Mouse (Mus musculus): ENCODE results near the gene Phf21b. TPM values are rescaled to one million over a fixed set of nuclear protein-coding genes. Genes with fewer than 3 reads are reported as not detected.

The Phf21b gene
- polyA plus RNA-seq, 1 experiment = 0.18 TPM

GRCm38 (mm10) chr15:84853261-84854137 lies 2.4 kb downstream of the Phf21b start:
- no peaks in the 10 kb centered on the region for H3K36me3 ChIP-seq (ENCODE audit: control insufficient read depth, insufficient read depth)
- TF ChIP-seq MYOD1 (IDR thresholded peaks at IDR 0.05; ENCODE audit: control insufficient read depth in 1 of 3, insufficient read length in 2 of 3, low read depth in 2 of 3) = no peak
- no peak for TF ChIP-seq MAX (IDR thresholded peaks at IDR 0.05; ENCODE audit: low read depth)
- TF ChIP-seq REST (IDR thresholded peaks at IDR 0.05; ENCODE audit: insufficient read depth, insufficient read length) = peak; percentile 78
- no peak for TF ChIP-seq USF1 (IDR thresholded peaks at IDR 0.05; ENCODE audit: low read depth)
- no peak for TF ChIP-seq SRF (IDR thresholded peaks at IDR 0.05; ENCODE audit: control insufficient read depth, insufficient read length, low read depth)
- TF ChIP-seq POLR2AphosphoS2 (IDR thresholded peaks at IDR 0.05; ENCODE audit: insufficient read length, low read depth) = no peak
- no peak for TF ChIP-seq CEBPB (IDR thresholded peaks at IDR 0.05; ENCODE audit: insufficient read depth, poor library complexity, severe bottlenecking)
- no peak for TF ChIP-seq TCF12 (IDR thresholded peaks at IDR 0.05; ENCODE audit: insufficient read depth, poor library complexity, severe bottlenecking)
- no peak for TF ChIP-seq POLR2A (IDR thresholded peaks at IDR 0.05; ENCODE audit: insufficient read length, low read depth)
- no peaks in the 10 kb centered on the region for H3K79me2 ChIP-seq (ENCODE audit: control insufficient read depth, insufficient read depth)
- H3K27me3 ChIP-seq (ENCODE audit: control insufficient read depth, insufficient read depth, insufficient read length) = peaks cover 65% of the 10 kb centered on the region
- no peak overlapping the region for H3ac ChIP-seq (ENCODE audit: control insufficient read depth, insufficient read length)
- peak overlapping the region; percentile 33 for H3K4me3 ChIP-seq
- peak overlapping the region; percentile 100 for H3K4me2 ChIP-seq (ENCODE audit: low read depth)

DNA sequence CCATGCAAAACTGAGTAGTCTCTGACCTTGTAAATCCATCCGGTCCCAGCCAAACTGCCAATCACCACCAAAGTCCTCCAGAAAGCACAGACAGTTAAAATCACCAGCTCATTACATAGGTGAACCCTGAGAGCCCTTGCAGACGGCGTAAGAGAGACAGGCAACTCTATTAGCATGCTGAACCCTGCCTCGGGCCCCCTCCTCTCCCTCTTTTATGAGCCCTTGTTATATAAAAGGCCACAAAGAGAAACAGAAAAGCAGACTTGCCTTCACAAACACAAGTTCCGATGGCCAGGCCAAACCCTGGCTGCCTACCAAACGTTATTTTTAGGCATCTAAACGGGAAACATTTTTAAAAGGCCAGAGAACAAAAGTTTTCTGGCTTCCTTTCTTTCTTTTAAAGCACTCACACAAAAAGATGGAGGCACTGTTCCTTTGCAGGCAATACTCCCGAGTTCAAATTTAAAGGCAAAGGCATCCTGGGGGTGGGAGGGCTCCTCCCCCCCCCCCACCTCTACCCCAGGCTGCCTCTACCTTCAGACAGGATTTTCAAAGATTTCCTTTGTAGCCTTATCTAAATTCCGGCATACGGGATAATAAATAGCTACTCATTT lies 3.3 kb downstream of the Phf21b start:
- TF ChIP-seq MAX (IDR thresholded peaks at IDR 0.05; ENCODE audit: low read depth) = no peak
- no peak for TF ChIP-seq E2F4 (IDR thresholded peaks at IDR 0.05; ENCODE audit: insufficient read depth)
- no peak for TF ChIP-seq POLR2A (IDR thresholded peaks at IDR 0.05; ENCODE audit: insufficient read length, low read depth)
- TF ChIP-seq POLR2AphosphoS2 (IDR thresholded peaks at IDR 0.05; ENCODE audit: insufficient read length, low read depth) = no peak
- no peak for TF ChIP-seq REST (IDR thresholded peaks at IDR 0.05; ENCODE audit: insufficient read depth, insufficient read length)
- no peak for TF ChIP-seq MYOD1 (IDR thresholded peaks at IDR 0.05; ENCODE audit: control insufficient read depth in 1 of 3, insufficient read length in 2 of 3, low read depth in 2 of 3)
- TF ChIP-seq CEBPB (IDR thresholded peaks at IDR 0.05; ENCODE audit: insufficient read depth, poor library complexity, severe bottlenecking) = no peak
- no peak for TF ChIP-seq TCF12 (IDR thresholded peaks at IDR 0.05; ENCODE audit: insufficient read depth, poor library complexity, severe bottlenecking)
- no peak for TF ChIP-seq TCF3 (IDR thresholded peaks at IDR 0.05; ENCODE audit: insufficient read length, low read depth)
- TF ChIP-seq USF1 (IDR thresholded peaks at IDR 0.05; ENCODE audit: low read depth) = no peak
- no peak for TF ChIP-seq MYOG (IDR thresholded peaks at IDR 0.05; ENCODE audit: control insufficient read depth in 1 of 3, insufficient read depth in 1 of 3, insufficient read length in 2 of 3, low read depth in 2 of 3)
- TF ChIP-seq SRF (IDR thresholded peaks at IDR 0.05; ENCODE audit: control insufficient read depth, insufficient read length, low read depth) = no peak
- Histone ChIP-seq H3K79me2 (ENCODE audit: control insufficient read depth, insufficient read depth) (no peaks in the 10 kb centered on the region), H3K4me3 (no peak overlapping the region), H3K36me3 (ENCODE audit: control insufficient read depth, insufficient read depth) (no peaks in the 10 kb centered on the region), H3ac (ENCODE audit: control insufficient read depth, insufficient read length) (no peak overlapping the region), H3K27me3 (ENCODE audit: control insufficient read depth, insufficient read depth, insufficient read length) (peaks cover 66% of the 10 kb centered on the region), H3K4me2 (ENCODE audit: low read depth) (peak overlapping the region; percentile 100)

GRCm38 (mm10) chr15:84850321-84850720 lies 5.5 kb downstream of the Phf21b start:
- Histone ChIP-seq H3K36me3 (ENCODE audit: control insufficient read depth, insufficient read depth) (no peaks in the 10 kb centered on the region), H3K79me2 (ENCODE audit: control insufficient read depth, insufficient read depth) (no peaks in the 10 kb centered on the region), H3K27me3 (ENCODE audit: control insufficient read depth, insufficient read depth, insufficient read length) (peaks cover 64% of the 10 kb centered on the region), H3K4me2 (ENCODE audit: low read depth) (no peak overlapping the region), H3ac (ENCODE audit: control insufficient read depth, insufficient read length) (no peak overlapping the region), H3K4me3 (no peak overlapping the region)
- no peak for TF ChIP-seq POLR2A (IDR thresholded peaks at IDR 0.05; ENCODE audit: insufficient read length, low read depth)
- TF ChIP-seq MYOG (IDR thresholded peaks at IDR 0.05; ENCODE audit: control insufficient read depth in 1 of 3, insufficient read depth in 1 of 3, insufficient read length in 2 of 3, low read depth in 2 of 3) = no peak
- no peak for TF ChIP-seq POLR2AphosphoS2 (IDR thresholded peaks at IDR 0.05; ENCODE audit: insufficient read length, low read depth)
- TF ChIP-seq USF1 (IDR thresholded peaks at IDR 0.05; ENCODE audit: low read depth) = no peak
- no peak for TF ChIP-seq MYOD1 (IDR thresholded peaks at IDR 0.05; ENCODE audit: control insufficient read depth in 1 of 3, insufficient read length in 2 of 3, low read depth in 2 of 3)
- TF ChIP-seq E2F4 (IDR thresholded peaks at IDR 0.05; ENCODE audit: insufficient read depth) = no peak
- TF ChIP-seq MAX (IDR thresholded peaks at IDR 0.05; ENCODE audit: low read depth) = no peak
- no peak for TF ChIP-seq SRF (IDR thresholded peaks at IDR 0.05; ENCODE audit: control insufficient read depth, insufficient read length, low read depth)
- no peak for TF ChIP-seq TCF3 (IDR thresholded peaks at IDR 0.05; ENCODE audit: insufficient read length, low read depth)
- TF ChIP-seq TCF12 (IDR thresholded peaks at IDR 0.05; ENCODE audit: insufficient read depth, poor library complexity, severe bottlenecking) = no peak
- no peak for TF ChIP-seq CEBPB (IDR thresholded peaks at IDR 0.05; ENCODE audit: insufficient read depth, poor library complexity, severe bottlenecking)

- Histone ChIP-seq H3K4me3 (no peak overlapping the region), H3K27me3 (ENCODE audit: control insufficient read depth, insufficient read depth, insufficient read length) (peaks cover 69% of the 10 kb centered on the region), H3K79me2 (ENCODE audit: control insufficient read depth, insufficient read depth) (no peaks in the 10 kb centered on the region), H3ac (ENCODE audit: control insufficient read depth, insufficient read length) (no peak overlapping the region), H3K4me2 (ENCODE audit: low read depth) (no peak overlapping the region), H3K36me3 (ENCODE audit: control insufficient read depth, insufficient read depth) (no peaks in the 10 kb centered on the region)
- no peak for TF ChIP-seq MYOG (IDR thresholded peaks at IDR 0.05; ENCODE audit: control insufficient read depth in 1 of 3, insufficient read depth in 1 of 3, insufficient read length in 2 of 3, low read depth in 2 of 3)
Observed at GRCm38 (mm10) chr15:84846216-84846615, 9.6 kb downstream of the Phf21b start.
